Mouse (Mus musculus): ENCODE measurements around the gene Kcnk2. TPM values are rescaled to one million over a fixed set of nuclear protein-coding genes. Genes with fewer than 3 reads are reported as not detected.

Gene Kcnk2
- 10 to 100 TPM; 38.1 to 39.9 (median 39.1) TPM for total RNA-seq (2022)

DNA sequence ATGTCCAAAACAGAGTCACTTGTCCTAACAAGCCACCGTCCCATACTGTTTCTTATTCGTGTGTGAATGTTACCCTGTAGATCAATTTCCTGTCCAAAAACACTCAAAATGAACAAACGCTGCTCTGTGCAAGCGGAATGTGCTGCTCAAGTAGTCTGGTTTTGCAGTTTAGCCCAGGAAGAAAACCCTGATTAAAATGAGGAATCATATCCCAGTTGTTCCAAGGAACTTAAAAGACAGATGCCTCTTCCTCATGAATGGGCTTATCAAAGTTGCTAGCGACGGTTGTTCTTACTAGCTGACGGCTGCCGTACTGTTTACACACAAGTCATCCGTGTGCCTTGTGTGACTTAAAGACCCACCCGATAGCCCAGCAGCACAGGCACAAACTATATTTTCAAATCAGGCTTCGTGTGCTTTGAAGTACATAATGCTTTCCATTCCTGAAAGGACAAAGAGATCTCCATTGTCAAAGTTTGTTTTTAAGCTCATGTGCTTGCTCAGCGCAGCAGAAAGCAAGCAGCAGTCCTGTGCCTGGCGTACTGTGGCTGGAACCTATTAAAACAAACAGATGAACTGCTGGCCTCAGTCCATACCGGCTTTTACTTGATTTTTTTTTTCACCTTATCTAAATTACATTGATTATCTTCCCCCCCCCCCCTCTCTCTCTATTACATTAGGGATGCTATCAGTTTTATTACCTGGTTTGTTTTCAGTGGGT lies at the start of gene Kcnk2:
Gene Kcnk2, minus strand, starts transcription at position 51 of the 721 bp plus-strand sequence.
- no peak for DNase-seq (ENCODE audit: low spot score in 2 of 2)

DNA sequence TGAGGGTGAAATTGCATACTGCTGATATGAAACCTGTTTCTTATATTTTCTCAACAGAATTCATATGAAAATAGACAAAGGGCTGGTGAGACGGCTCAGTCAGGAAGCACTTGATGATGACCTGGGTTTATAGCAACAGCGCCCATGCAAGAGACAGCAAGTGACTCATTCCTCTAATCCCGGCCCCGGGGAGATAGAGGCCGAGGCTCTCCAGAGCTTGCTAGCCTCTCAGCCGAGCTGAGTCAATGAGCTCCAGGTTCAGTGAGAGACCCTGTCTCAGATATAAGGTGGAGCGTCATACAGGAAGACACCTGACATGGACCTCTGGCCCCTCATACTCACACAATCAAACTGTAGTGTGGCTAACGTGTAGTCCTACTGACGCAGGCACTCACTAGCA lies 38.7 kb upstream of the Kcnk2 start:
- no peak for DNase-seq (ENCODE audit: low spot score in 2 of 2)

DNA sequence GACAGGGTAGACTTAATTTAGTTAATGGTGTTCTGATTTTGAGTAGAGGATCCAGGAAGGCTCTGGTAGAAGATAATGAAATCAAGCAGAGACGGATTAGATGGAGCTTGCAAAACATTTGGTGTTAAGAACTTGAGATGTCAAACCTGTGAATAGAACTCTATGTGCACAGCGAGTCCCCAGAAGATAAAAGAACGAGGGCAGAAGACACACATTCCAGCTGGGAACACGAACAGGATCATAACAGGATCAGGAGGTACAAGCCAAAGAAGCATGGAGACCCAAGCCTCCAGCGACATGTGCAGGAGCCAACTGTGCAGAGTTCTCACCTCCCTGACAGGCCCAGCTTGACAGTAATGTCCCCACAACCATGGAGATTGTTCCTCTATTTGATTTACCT lies 35.1 kb upstream of the Kcnk2 start:
- DNase-seq (ENCODE audit: low spot score in 2 of 2) = no peak

DNA sequence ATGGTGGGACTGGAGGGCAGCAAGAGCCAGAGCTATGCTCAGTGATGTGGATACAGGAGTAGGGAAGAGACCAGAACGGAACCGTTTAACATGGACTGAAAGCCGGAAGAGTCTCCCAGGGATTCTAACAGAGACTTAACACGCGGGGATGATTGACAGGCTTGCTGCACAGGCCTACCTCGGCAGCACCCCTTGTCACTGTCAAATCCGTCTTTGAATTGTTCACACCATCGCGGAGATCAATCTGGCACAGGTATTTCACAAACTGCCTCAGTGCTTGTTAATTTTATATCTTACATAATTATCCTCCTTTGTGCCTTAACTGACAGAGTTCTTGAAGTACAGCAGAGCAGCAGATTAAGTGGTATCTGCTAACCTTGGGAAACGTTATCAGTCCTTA lies 33.4 kb upstream of the Kcnk2 start:
- no peak for DNase-seq (ENCODE audit: low spot score in 2 of 2)

DNA sequence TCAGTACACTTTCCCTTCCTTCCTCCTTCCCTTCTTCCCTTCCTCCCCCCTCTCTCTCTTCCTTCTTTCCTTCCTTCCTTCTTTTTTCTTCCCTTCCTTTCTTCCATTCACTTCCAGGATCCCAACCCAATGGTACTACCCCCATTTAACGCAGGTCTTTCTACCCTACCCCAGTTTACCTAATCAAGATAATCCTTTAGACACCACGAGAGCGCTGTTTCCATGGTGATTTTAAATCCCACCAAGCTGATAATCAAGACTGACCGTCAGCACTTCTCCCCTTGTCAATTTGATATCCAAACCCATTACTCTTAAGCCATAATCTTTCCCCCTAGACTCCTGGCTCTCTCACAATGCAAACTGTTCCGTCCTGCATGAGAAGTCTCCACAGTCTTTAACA lies 29.4 kb upstream of the Kcnk2 start:
- no peak for DNase-seq (ENCODE audit: low spot score in 2 of 2)

DNA sequence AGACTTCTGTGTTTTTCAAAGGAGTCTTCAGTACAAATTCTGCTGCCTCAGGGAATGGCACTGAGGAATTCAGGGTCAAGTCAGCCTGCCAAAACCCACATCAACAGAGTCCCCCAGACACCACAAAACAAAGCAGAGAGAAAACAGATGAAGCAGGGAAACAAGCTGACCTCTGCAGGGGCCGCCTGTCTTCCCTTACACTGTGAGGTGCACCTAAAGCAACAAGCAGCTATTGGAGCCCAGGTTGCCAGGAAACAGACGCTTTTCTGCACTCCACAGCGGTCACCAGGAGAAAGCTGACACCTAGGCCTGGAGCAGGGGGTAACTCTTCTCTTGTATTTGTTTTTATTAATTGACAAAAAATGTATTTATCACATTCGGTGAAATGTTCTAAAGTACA lies 28.5 kb upstream of the Kcnk2 start:
- no peak for DNase-seq (ENCODE audit: low spot score in 2 of 2)

DNA sequence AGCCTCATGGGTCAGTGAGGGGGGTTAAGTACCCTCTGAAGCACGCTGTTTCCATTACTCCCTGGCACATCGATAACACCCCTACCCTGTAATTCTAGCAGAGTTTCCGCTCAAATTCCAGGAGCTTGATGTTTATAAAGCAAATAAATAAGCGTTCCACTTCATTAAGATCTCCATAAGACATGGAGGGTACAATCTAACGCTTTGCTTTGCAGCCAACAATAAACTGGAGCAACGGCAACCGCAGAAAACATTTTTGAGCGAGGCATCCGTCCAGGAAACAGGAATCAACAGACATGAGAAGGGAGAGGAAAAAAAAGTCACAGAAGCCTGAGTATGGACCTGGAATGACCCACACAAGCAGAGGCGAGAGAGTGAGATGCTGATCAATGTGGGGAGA lies 27.5 kb upstream of the Kcnk2 start:
- DNase-seq (ENCODE audit: low spot score in 2 of 2) = no peak

DNA sequence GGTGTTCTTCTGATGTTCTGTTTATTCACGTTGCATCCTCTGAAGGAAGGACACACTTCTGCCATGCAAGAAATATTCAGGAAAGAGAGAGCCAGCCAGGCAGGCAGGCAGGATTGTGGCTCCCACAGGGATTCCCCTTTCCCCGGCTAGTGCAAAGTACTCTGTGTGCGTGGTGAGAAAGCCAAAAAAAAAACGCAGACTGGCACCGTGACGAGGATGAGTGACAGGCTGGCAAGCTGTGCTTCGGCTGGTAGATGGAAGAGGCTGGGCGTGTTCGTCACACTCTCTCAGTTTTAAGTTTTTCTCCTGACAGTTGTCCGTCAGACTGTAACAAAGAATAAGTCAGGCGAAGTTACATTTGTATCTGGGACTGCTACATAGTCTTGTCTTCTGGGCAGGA lies 24.2 kb upstream of the Kcnk2 start:
- DNase-seq (ENCODE audit: low spot score in 2 of 2) = peak in 1 of 2 experiments; percentile 16

DNA sequence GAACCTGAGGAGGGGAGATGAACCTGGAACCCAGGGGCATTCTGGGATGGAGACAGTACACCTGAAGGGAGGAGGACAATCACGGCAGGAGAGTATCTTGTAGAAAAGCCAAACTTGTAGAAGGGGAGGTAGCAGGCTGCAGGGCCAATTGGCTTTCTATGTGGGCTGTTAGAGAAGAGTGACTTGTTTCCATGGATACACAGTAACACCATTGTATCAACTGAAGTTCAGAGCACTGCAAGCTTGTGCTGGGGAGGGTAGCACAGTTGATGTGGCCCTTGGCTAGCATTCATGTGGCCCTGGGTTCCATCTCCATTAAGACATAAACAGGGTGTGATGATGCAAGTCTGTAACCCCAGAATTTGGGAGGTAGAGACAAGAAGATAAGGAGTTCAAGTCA lies 17.8 kb upstream of the Kcnk2 start:
- DNase-seq (ENCODE audit: low spot score in 2 of 2) = no peak

DNA sequence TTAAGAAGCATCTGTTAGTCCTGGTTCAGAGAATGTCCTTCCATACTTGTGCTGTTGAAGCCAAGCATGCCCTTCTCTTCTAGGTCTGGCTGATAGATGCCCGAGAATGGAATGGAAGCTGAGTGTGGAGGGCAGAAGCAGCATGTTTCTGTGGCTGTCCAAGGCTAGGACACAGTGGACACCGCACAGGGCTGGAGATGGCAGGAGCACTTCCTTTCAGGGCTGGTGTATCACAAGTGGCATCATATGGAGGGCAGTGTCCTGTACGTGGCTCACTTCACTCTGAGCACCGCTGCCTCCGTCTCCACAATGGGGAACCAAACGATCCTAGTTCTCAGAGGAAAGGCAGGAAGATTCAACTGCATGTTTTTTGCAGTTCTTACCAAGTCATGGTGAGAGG lies 7.8 kb upstream of the Kcnk2 start:
- no peak for DNase-seq (ENCODE audit: low spot score in 2 of 2)

DNA sequence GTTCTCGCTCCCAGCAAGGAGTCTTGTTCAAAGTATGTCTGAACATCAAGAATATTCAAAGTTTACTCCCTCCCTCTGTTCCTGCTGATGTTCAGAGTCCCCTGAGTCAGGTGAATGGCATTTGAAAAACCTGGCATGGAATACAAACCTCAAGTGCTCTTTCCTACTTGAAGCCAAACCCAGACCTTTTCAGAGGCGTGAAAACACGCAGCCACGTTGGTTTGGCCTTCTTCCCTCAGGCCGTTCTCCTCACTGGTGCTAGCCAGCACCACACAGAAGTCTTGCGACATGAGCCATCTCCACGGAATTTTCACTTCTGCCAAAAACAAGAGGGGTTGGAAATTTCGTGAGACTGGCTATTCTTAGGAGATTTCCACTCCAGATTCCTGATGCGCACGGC lies 3.1 kb upstream of the Kcnk2 start:
- DNase-seq (ENCODE audit: low spot score in 2 of 2) = no peak

DNA sequence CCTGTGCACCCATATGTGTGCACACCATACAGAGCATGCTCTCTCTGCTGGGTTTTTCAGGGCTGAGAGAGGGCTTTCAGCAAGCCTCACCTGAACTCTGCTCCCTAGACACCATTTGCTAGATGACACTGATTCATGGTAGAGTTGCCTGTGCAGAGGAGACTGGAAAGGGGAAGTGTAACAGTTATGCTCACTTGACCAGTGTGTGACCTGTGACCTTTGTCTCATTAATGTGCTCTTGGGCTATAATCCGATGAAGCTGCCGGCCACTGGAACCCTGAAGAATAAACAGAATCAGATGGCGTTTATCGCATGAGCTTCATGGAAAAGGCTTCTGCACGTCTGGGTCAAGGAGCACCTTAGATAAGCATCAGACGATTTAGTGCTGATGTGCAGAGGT lies 1.5 kb upstream of the Kcnk2 start:
- DNase-seq (ENCODE audit: low spot score in 2 of 2) = no peak

DNA sequence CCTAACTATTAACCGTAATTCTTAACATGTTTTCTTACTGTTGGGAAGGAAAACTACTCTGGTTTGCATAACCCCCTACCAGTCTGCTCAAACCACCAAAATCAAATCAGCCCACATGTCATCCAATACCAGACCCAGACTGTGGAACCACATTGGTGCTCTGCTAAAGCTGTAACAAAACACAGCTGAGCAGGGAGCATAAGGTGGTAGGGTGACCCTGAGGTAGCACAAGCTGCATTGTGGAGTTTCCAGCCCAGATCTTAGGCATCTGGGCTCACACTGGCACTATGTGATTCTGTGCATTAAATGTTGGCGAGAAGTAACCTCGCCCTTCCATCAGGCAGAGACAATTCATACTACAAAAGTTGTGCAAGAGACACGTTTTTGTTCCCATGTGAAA lies 1.1 kb upstream of the Kcnk2 start:
- no peak for DNase-seq (ENCODE audit: low spot score in 2 of 2)

DNA sequence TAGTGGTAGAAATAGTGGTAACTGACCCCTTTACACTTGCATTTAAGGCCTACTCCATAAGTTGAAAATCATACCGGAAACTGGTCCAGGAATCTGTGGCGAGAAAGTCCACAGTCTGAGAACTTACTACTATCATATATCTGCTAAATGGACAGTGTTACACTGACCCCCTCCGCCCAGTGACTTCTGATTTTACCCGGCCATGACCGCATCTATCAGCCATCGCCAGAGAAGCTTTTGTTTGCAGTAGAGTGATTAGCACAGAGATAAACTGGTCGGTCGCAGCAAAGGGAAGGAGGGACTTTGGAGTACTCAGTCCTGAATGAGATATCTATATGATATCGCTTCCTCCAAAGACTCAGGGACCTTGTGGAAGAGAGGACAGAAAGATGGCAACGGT lies 15.2 kb downstream of the Kcnk2 start:
- no peak for DNase-seq (ENCODE audit: low spot score in 2 of 2)

DNA sequence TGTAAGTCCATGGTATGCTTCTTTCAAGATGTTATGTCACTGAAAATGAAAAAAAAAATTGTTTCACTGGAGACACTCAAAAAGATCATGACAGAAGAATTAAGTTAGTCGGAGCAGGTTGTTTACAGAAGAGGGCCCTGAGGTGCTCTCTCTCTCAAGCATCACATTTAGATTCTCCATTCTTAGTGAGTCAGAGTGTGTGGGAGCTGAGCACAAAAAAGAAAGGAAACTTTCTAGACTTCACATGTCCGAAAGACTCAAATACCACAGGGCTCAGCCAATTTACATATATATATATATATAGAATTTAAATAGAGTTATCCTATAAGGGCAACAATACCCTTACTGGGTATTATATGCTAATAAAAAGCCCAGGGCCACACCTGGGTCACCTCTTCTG lies 15.9 kb downstream of the Kcnk2 start:
- no peak for DNase-seq (ENCODE audit: low spot score in 2 of 2)

DNA sequence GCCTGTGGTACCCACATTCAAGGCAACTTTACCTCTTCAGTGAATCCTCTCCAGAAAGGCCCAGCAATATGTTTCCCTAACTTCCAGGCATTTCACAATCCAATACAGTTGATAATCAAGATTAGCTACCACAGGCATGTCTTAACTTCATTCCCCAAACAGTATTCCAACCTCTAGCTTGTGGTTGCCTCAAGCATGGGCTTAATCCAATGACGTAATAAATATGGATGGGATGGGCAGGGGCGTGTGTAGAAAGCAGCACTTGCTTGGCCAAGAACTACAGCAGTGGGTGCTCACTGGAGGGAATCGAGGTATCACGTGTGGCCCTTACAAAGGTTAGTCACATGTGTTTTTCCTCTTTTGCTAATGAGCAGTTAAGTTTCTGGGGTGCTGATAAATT lies 34.4 kb downstream of the Kcnk2 start:
- DNase-seq (ENCODE audit: low spot score in 2 of 2) = no peak

DNA sequence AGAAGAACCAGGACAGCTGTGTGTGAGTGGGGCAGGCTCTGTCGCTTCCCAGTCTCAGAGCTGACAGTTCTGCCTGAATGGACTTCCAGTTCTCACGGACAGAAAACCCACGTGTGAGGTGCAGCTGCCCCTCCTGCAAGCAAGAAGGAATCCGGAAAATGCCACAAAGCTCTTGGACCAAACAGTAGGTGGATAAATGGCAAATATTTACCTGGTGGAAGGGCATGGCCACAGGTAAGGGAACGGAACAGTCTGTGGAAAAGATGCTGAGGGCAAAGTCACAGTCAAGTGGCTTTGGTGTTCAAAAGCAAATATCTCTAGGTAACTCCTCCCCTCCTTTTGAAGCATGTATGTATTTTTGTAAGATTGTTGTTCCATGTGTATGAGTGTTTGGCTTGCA lies 37.9 kb downstream of the Kcnk2 start:
- DNase-seq (ENCODE audit: low spot score in 2 of 2) = no peak

DNA sequence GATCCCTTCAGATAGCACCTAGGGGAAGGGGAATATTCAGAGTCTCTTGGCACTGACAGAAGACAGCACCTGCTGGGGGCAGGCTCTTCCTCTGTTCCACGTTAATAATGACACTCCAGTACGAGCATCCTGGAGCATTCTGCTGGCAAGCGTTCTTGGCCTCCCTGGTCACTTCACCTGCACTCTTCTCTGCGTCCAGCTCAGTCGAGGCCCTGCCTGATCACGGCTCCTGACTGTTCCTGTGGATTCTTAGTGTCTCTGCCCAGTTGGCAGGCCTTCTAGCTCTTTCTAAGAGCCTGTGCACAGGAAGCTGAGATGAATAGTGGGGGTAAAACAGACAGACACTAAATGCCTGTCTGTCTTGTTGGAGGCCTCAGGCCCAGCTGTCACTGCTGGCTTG lies 39.5 kb downstream of the Kcnk2 start:
- no peak for DNase-seq (ENCODE audit: low spot score in 2 of 2)

DNA sequence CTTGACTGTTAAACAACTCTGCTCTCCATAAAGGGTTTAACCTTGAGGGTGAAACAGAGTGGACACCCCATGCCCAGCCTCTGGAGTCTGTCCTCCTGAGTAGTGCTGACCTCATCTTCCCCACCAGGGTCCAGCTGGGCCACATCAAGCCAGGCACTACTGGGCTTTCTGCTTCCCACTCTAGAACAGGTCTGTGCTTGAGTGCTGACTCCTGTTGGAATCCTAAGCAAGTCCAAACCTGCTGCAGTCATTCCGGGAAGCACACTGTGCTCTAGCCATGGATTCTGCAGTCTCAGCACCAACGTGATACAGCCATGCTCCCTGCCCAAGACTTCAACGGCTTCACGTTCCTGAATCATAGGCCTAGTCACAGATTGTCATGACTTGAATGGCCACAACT lies 42.4 kb downstream of the Kcnk2 start:
- no peak for DNase-seq (ENCODE audit: low spot score in 2 of 2)

DNA sequence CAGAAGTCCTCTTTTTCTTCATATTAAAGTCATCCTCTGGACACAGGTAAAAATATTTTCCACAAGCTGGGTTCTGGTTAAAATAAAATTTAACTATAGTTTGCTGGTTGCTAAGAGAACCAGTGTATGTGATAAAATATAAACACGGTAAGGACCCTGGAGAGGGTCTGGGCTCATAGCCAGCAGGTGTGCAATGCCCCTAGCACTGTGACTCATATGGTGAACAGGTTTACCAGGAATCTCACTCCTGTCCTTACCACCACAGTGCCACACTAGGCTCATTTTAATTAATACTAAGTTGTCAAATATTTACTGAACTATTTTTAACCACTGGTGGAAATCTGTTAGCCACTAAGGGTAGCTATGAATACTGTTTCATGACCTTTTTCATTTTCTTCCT lies 48.2 kb downstream of the Kcnk2 start:
- DNase-seq (ENCODE audit: low spot score in 2 of 2) = no peak

DNA sequence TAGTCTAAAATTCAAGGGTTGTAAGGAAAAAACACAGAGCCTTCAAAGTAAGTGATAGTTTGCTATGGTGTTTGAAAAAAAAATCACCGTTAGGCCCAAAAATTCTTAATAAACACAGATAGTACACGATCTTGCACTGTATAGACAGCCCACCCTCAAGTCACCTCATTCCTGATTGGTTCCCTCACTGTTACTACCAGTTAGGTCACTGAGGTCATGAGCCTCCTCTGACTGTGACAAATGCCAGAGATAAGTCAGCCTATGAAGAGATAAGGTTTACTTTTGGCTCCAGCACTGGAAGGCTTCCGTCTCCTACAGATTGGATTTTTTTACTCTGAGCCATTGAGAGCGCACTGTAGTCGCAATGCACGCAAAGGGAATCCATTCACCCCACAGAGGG lies 50.3 kb downstream of the Kcnk2 start:
- no peak for DNase-seq (ENCODE audit: low spot score in 2 of 2)

DNA sequence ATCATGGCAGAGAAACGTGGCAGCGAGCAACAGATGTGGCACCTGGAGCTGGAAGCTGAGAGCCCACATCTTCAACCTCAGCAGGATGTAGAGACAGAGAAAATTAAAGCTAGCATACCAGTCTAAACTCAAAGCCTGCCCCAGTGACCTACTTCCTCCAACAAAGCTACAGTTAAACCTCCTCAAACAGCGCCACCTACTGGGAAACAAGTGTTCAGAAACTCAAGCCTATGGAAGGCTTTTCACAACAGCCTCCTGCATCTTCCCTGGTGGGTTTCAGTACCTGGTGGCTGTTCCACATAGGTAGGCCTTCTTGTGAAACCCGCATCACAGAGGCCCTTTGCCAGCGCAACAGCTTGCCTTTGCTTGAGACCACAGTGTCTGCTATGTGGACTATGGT lies 52.9 kb downstream of the Kcnk2 start:
- no peak for DNase-seq (ENCODE audit: low spot score in 2 of 2)

DNA sequence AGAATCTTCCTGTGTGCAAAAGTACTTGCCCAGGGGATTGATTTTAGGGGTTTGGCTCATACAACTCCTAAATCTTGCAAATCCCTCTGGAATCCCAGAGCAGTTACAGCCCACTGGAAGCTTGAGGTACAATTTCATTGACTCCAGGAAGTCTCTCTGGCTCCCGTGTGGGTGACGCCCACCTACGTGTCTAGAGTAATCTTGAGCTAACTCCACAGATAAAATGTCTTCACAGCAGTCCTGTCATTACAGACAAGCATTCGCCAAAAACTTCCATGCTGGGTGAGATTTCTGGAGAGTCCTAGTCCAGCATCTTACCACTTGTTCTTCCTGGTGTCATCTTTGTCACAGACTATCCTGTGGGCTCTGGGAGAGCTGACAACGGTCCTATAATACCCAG lies 56.9 kb downstream of the Kcnk2 start:
- no peak for DNase-seq (ENCODE audit: low spot score in 2 of 2)

Measured in layer of hippocampus, adult 8-10 months (tissue).